Mouse (Mus musculus) liver, adult 2 months (tissue): ENCODE data around the gene Dock1. TPM values are rescaled to one million over a fixed set of nuclear protein-coding genes. Genes with fewer than 3 reads are reported as not detected.
A peak's percentile ranks its signal among the peaks of the same experiment; 100 is the strongest.

ENCODE experiments used
- DNase-seq: peaks from one replicate; pipeline ENCODE4 v3.0.0-alpha.2; 2011; ENCODE audit warnings: low read depth, low spot score; ENCODE audit errors: extremely low read depth
- H3K27ac ChIP-seq: fragments of 200-500 bp; replicated peaks from 2 replicates; pipeline ENCODE4 v1.5.1; 2012; ENCODE audit warnings: low read depth, mild to moderate bottlenecking, control low read depth, inconsistent platforms, low read length; ENCODE audit not compliant: insufficient read depth
- H3K27me3 ChIP-seq: fragments of 200-500 bp; 2 replicates; pipeline ENCODE4 v1.6.1; 2012; ENCODE audit warnings: mild to moderate bottlenecking, moderate library complexity, low read length, inconsistent platforms; ENCODE audit not compliant: control insufficient read depth, insufficient read depth
- H3K36me3 ChIP-seq: fragments of 200-500 bp; 2 replicates; pipeline ENCODE4 v1.6.1; 2012; ENCODE audit warnings: low read length, inconsistent platforms; ENCODE audit not compliant: control insufficient read depth, insufficient read depth
- H3K4me1 ChIP-seq: fragments of 200-500 bp; 2 replicates; pipeline ENCODE4 v1.6.1; 2011; ENCODE audit warnings: low read length; ENCODE audit not compliant: control insufficient read depth, insufficient read depth
- H3K4me3 ChIP-seq: fragments of 200-500 bp; 2 replicates; pipeline ENCODE4 v1.5.1; 2011; ENCODE audit warnings: low read depth, mild to moderate bottlenecking, control low read depth, low read length, moderate library complexity; ENCODE audit not compliant: insufficient read depth
- H3K79me2 ChIP-seq: fragments of 200-500 bp; 2 replicates; pipeline ENCODE4 v1.6.1; 2012; ENCODE audit warnings: inconsistent platforms, mild to moderate bottlenecking, low read length, moderate library complexity; ENCODE audit not compliant: control insufficient read depth, insufficient read depth
- H3K9ac ChIP-seq: fragments of 200-500 bp; 2 replicates; pipeline ENCODE4 v1.6.1; 2012; ENCODE audit warnings: low read depth, mild to moderate bottlenecking, control low read depth, inconsistent platforms, low read length
- CTCF ChIP-seq: fragments of 200-500 bp; IDR thresholded peaks from 2 replicates; pipeline ENCODE4 v1.5.1; 2011; ENCODE audit warnings: low read depth, low read length, control low read depth
- POLR2A ChIP-seq: fragments of 200-500 bp; IDR thresholded peaks from 2 replicates; pipeline ENCODE4 v1.6.1; 2011; ENCODE audit warnings: low read length, control low read depth; ENCODE audit not compliant: insufficient read depth; ENCODE audit errors: extremely low read depth
- WGBS: fragments of 180-500 bp; shearing (Covaris S2); methylation state at CpG from one replicate; pipeline ENCODE4 v1.1.7; 2018; 5-methylcytosine and 5-hydroxymethylcytosine counted together
- polyA plus RNA-seq: library from polyadenylated mRNA; depleted of rRNA; stranded (reverse); fragments of >200 nt; gene quantifications from 2 replicates; pipeline ENCODE4 v1.2.3, GENCODE M21; 2012
- total RNA-seq: library from RNA; depleted of rRNA; stranded (reverse); fragments of >200 nt; gene quantifications from 2 replicates; pipeline ENCODE4 v1.2.3, GENCODE M21; 2014

Gene Dock1
- total and polyA plus RNA-seq, 2 experiments = 2.4 to 17.0 TPM

DNA sequence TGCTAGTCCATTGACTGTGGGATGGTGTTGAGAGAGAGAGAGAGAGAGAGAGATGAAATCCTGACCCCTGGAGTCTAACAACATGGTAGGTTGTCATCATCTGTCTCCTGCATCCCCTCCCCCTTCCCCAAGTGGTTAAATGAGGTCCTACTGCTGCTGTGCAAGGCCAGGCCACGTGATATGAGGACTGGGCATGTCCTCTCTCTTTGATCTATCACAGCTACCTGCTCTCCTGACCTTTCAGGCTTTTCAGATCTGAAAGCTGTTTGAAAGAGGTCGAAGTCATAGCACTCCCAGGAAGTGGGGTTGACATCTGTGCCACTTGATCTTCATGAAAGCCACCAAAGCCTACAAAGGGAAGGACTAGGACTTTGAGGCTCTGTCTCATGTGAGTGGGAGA is 365.2 kb downstream of the Dock1 start:
- H3K79me2 ChIP-seq = no peaks in the 10 kb centered on the region
- TF ChIP-seq CTCF (no peak), POLR2A (no peak)
- H3K4me1 ChIP-seq = no peaks in the 10 kb centered on the region
- 33% methylated on average over 2 of the region's 2 CpGs for WGBS
- no peaks in the 10 kb centered on the region for H3K27me3 ChIP-seq
- H3K27ac ChIP-seq = no peak overlapping the region
- no peak overlapping the region for H3K4me3 ChIP-seq
- H3K36me3 ChIP-seq = no peaks in the 10 kb centered on the region
- no peak overlapping the region for H3K9ac ChIP-seq
- DNase-seq = peak; percentile 53

DNA sequence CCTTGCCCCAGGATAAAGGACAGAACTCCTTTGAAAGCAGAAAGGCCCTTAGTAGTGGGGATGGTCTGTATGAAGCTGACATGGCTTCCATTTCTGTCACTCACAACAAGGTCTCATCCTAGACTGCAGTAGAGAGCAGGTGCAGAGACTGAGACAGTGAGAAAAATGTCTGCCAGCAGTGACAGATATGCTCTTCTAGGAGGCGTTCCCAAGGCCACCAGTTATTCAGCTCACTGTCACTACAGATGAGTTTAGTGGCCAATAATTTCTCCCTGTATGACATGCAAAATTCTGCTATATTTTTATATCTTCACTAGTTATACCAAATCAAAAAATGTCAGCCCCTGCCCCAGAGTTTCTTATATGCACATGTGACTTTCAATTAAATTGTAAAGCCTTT is 368.5 kb downstream of the Dock1 start:
- Histone ChIP-seq H3K9ac (no peak overlapping the region), H3K36me3 (no peaks in the 10 kb centered on the region), H3K4me1 (peaks cover 5% of the 10 kb centered on the region; the same call in 1 of the 2 replicates), H3K27ac (no peak overlapping the region), H3K79me2 (no peaks in the 10 kb centered on the region), H3K27me3 (no peaks in the 10 kb centered on the region), H3K4me3 (no peak overlapping the region)
- TF ChIP-seq CTCF = no peak
- TF ChIP-seq POLR2A = no peak
- WGBS = 94% methylated on average over 1 of the region's 1 CpGs
- DNase-seq = no peak

DNA sequence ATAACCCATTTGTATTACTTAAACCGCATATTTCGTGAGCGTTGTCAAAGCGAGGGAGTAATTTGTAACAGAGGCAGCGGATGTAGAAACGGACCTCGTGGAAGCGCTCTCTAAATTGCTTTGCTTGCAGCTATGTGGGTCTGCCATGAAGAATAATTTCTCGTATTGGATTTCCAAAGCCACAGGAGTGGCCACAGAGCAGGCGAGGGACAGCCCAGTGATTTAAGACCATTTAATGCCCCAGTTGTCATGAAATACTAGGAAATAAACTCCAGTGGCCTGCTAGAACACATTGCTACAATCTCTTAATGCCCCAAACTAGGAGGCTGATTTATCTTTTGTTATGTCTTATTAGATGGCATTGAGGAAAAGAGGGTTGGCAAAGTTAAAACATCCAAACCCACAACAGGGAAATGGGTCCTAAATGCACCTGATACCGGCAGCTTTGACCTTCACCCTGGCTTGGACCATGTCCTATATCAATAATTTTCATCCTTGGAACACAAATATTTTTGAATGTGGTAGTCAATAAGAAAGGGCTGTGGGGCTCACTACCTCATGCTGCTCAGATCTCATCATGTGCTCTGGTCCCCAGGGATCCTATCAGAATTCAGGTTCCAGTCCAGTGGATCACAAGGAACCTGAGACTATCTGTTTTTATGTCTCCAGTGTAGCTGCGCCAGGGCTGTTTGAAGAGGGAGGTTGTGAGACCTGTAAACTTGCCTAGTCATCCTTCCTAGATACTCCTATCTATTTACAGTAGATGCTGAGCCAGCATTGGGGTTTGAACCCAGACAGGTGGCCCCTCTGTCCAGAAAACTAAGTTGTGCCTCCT is 373.7 kb downstream of the Dock1 start:
- DNase-seq = peak; percentile 73
- peaks cover 12% of the 10 kb centered on the region; the same call in 1 of the 2 replicates for H3K4me1 ChIP-seq
- TF ChIP-seq CTCF (no peak), POLR2A (no peak)
- H3K9ac ChIP-seq = no peak overlapping the region
- H3K4me3 ChIP-seq = no peak overlapping the region
- WGBS = 45% methylated on average over 12 of the region's 12 CpGs
- H3K79me2 ChIP-seq = no peaks in the 10 kb centered on the region
- H3K36me3 ChIP-seq = no peaks in the 10 kb centered on the region
- peak overlapping the region; percentile 70 for H3K27ac ChIP-seq
- H3K27me3 ChIP-seq = no peaks in the 10 kb centered on the region

DNA sequence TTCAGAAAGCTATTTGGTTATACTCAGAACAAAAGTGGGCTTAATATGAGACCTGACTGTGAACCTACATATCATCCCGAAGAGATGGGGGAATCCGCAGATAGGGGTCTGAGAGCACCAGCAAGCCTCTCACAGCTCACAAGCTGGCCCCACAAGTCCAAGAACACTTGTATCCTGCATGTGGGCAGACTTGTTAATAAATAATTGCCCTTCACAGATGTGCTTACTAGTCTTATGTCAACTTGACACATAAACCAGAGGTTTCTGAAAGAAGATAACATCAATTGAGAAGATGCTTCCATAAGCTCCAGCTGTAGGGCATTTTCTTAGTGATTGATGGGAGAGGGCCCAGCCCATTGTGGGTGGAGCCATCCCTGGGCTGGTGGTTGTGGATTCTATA is 379.0 kb downstream of the Dock1 start:
- Histone ChIP-seq H3K4me3 (no peak overlapping the region), H3K4me1 (peaks cover 3% of the 10 kb centered on the region; the same call in 1 of the 2 replicates), H3K79me2 (no peaks in the 10 kb centered on the region), H3K9ac (no peak overlapping the region), H3K27me3 (no peaks in the 10 kb centered on the region), H3K36me3 (no peaks in the 10 kb centered on the region), H3K27ac (no peak overlapping the region)
- 88% methylated on average over 2 of the region's 2 CpGs for WGBS
- DNase-seq = no peak
- TF ChIP-seq POLR2A (no peak), CTCF (no peak)

DNA sequence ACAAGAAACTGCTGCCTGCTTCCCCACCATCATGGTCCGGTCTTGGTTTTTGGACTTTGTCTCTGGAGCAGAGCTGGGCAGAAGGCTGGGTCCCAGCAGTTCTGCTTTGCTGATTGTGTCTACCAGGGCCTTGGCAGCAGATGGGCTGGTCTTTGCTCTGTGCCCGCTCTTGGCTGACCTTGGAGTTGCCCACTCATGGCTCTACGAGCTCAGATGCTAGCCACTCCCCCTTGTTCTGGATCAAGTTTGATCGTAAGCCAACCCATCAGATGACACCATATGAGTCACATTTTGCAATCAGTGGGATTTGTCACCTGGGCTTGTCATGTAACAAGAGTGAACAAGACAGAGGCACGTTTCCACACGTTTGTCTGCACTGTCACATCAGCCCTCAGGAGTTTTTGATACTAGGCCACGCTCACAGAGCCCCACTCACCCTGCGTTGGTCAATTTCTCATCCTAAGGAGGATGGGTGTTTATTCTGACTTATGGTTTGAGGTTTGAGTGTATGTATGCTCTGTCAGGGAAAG is 382.8 kb downstream of the Dock1 start:
- Histone ChIP-seq H3K36me3 (no peaks in the 10 kb centered on the region), H3K27ac (0 out of 2 replicates have a peak overlapping the region, but pooled peaks have one; percentile 5), H3K79me2 (no peaks in the 10 kb centered on the region), H3K4me3 (no peak overlapping the region), H3K9ac (no peak overlapping the region), H3K4me1 (0 out of 2 replicates have a peak, but pooled peaks cover 1% of the 10 kb centered on the region), H3K27me3 (no peaks in the 10 kb centered on the region)
- DNase-seq = peak; percentile 90
- TF ChIP-seq POLR2A (no peak), CTCF (no peak)
- 44% methylated on average over 8 of the region's 8 CpGs for WGBS

DNA sequence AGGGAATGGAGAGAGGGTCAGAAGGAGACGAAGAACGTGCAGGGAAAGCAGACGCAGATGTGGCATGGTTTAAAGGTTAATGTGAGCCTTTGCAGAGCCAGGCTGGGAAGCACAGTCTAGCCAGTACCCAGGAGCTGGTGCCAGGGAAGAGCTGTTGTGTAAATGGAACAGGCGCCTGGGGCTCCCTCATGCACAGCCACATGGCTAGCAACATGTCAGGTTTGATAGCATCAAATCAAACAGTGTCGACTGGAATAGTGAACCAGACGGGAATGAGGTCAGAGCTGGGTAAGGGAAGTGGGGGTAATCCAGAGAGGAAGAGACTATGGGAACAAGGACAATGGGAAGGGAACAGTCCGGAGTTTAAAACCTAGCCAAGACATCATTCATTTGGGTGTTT is 384.2 kb downstream of the Dock1 start:
- Histone ChIP-seq H3K27me3 (no peaks in the 10 kb centered on the region), H3K36me3 (no peaks in the 10 kb centered on the region), H3K4me1 (0 out of 2 replicates have a peak, but pooled peaks cover 1% of the 10 kb centered on the region), H3K79me2 (no peaks in the 10 kb centered on the region), H3K27ac (no peak overlapping the region), H3K9ac (no peak overlapping the region), H3K4me3 (no peak overlapping the region)
- TF ChIP-seq POLR2A = no peak
- TF ChIP-seq CTCF = no peak
- WGBS = 49% methylated on average over 7 of the region's 7 CpGs
- peak; percentile 84 for DNase-seq
